Comparison of ENCODE assay signal across 10 mouse cellular contexts in genomic region chr12:79627351-79628120, GRCm38 (mm10).
DNase-seq lines count a peak whose midpoint lies in the region; ATAC-seq and TF ChIP-seq lines count a peak whose summit lies in the region.
"Had no signal": no experiment of that assay in that cellular context is flagged by ENCODE, and none has a peak within 500 bp of the region (broad histone marks: within the 10 kb centered on the region; RNA-seq: fewer than 3 reads in every experiment).

No protein-coding gene starts in this region.

- no peak overlapping the region for H3K4me2 ChIP-seq in heart, embryonic 15.5 days
- no peak overlapping the region for H3K4me2 ChIP-seq in midbrain, embryonic 14.5 days (ENCODE audit: low read length)
- H3K4me2 ChIP-seq in midbrain, embryonic 15.5 days: no peak overlapping the region
- H3K4me2 ChIP-seq in stomach, postnatal 0 days (replicated peaks; ENCODE audit: low read depth): no peak overlapping the region
- H3K4me2 ChIP-seq: lung, embryonic 15.5 days had no signal

- no peak for TF ChIP-seq POLR2A in heart, adult 2 months (IDR thresholded peaks at IDR 0.05; ENCODE audit: insufficient read depth, low read depth, low read length)

- H3K4me1 ChIP-seq in heart, embryonic 15.5 days (replicated peaks): peaks cover 9% of the 10 kb centered on the region
- H3K4me1 ChIP-seq in heart, adult 2 months (ENCODE audit: control insufficient read depth, insufficient read depth, low read length): peaks cover 11% of the 10 kb centered on the region
- H3K4me1 ChIP-seq in midbrain, embryonic 14.5 days (ENCODE audit: control insufficient read depth, insufficient read depth, low read length): peaks cover 15% of the 10 kb centered on the region
- H3K4me1 ChIP-seq in midbrain, embryonic 15.5 days: peaks cover 15% of the 10 kb centered on the region
- peaks cover 21% of the 10 kb centered on the region for H3K4me1 ChIP-seq in limb, embryonic 10.5 days
- 0 out of 2 replicates have a peak, but pooled peaks cover 2% of the 10 kb centered on the region for H3K4me1 ChIP-seq in stomach, postnatal 0 days (replicated peaks; ENCODE audit: control insufficient read depth, insufficient read depth)

- DNase-seq in heart, adult 2 months: no peak
- peak; percentile 23 for DNase-seq in midbrain, embryonic 14.5 days
- DNase-seq in limb, embryonic 10.5 days (ENCODE audit: low spot score): no peak
- no peak for DNase-seq in stomach, postnatal 0 days (ENCODE audit: low spot score)
- no peak for DNase-seq in ovary, postnatal 14 days (ENCODE audit: low spot score)
- DNase-seq in left cerebral cortex, adult 11 months (ENCODE audit: low spot score): no peak
- DNase-seq: cerebellum, adult 2 months had no signal

- no peak for ATAC-seq in heart, embryonic 15.5 days (replicated peaks; ENCODE audit: insufficient number of reproducible peaks, insufficient read depth, low FRiP score, low read depth)
- no peak for ATAC-seq in midbrain, embryonic 14.5 days (ENCODE audit: low FRiP score, low TSS enrichment)
- ATAC-seq in midbrain, embryonic 15.5 days (replicated peaks): no peak
- no peak for ATAC-seq in stomach, postnatal 0 days (ENCODE audit: low FRiP score, low TSS enrichment)

- H3K79me2 ChIP-seq in heart, adult 2 months (replicated peaks; ENCODE audit: control insufficient read depth, insufficient read depth, low read length): no peaks in the 10 kb centered on the region

- no peak for TF ChIP-seq CTCF in heart, adult 2 months (IDR thresholded peaks at IDR 0.05)
- TF ChIP-seq CTCF in stomach, postnatal 0 days (IDR thresholded peaks at IDR 0.05; ENCODE audit: low read depth): no peak

- peak overlapping the region; percentile 37; the same call in 1 of the 2 replicates for H3K27ac ChIP-seq in heart, embryonic 15.5 days
- no peak overlapping the region; the same call in 1 of the 2 replicates for H3K27ac ChIP-seq in heart, adult 2 months
- H3K27ac ChIP-seq in midbrain, embryonic 14.5 days (replicated peaks; ENCODE audit: low read depth, low read length): peak overlapping the region; percentile 37; the same call in 1 of the 2 replicates
- H3K27ac ChIP-seq in midbrain, embryonic 15.5 days: no peak overlapping the region
- H3K27ac ChIP-seq in limb, embryonic 10.5 days: peak overlapping the region; percentile 72
- H3K27ac ChIP-seq in stomach, postnatal 0 days (replicated peaks): 0 out of 2 replicates have a peak overlapping the region, but pooled peaks have one; percentile 24

- TF ChIP-seq EP300 in heart, adult 2 months (IDR thresholded peaks at IDR 0.05; ENCODE audit: insufficient read depth, low read depth, low read length): no peak
- no peak for TF ChIP-seq EP300 in stomach, postnatal 0 days (optimal IDR thresholded peaks at IDR 0.05)

- 62% methylated on average over 4 of the region's 4 CpGs for WGBS in heart, embryonic 15.5 days
- 67% methylated on average over 4 of the region's 4 CpGs for WGBS in heart, adult 2 months
- WGBS in midbrain, embryonic 14.5 days: 42% methylated on average over 4 of the region's 4 CpGs
- WGBS in midbrain, embryonic 15.5 days: 39% methylated on average over 4 of the region's 4 CpGs
- WGBS in limb, embryonic 10.5 days: 69% methylated on average over 4 of the region's 4 CpGs
- WGBS in stomach, postnatal 0 days: 68% methylated on average over 4 of the region's 4 CpGs

- H3K36me3 ChIP-seq in heart, embryonic 15.5 days: no peaks in the 10 kb centered on the region
- peaks cover 9% of the 10 kb centered on the region for H3K36me3 ChIP-seq in heart, adult 2 months (ENCODE audit: control insufficient read depth, insufficient read depth, low read length)
- H3K36me3 ChIP-seq in midbrain, embryonic 14.5 days (ENCODE audit: control insufficient read depth, insufficient read depth, low read length): no peaks in the 10 kb centered on the region
- no peaks in the 10 kb centered on the region for H3K36me3 ChIP-seq in midbrain, embryonic 15.5 days (replicated peaks)
- no peaks in the 10 kb centered on the region for H3K36me3 ChIP-seq in limb, embryonic 10.5 days
- no peaks in the 10 kb centered on the region for H3K36me3 ChIP-seq in stomach, postnatal 0 days (ENCODE audit: control insufficient read depth, insufficient read depth, low read length)
- H3K36me3 ChIP-seq: lung, embryonic 15.5 days had no signal

- no peak overlapping the region for H3K9ac ChIP-seq in heart, embryonic 15.5 days
- H3K9ac ChIP-seq in heart, adult 2 months (ENCODE audit: low read depth, low read length): no peak overlapping the region
- H3K9ac ChIP-seq in midbrain, embryonic 14.5 days (replicated peaks; ENCODE audit: low read length): no peak overlapping the region
- no peak overlapping the region for H3K9ac ChIP-seq in midbrain, embryonic 15.5 days
- H3K9ac ChIP-seq in stomach, postnatal 0 days (ENCODE audit: low read length): no peak overlapping the region
- H3K9ac ChIP-seq: lung, embryonic 15.5 days had no signal

- no peaks in the 10 kb centered on the region for H3K27me3 ChIP-seq in heart, embryonic 15.5 days
- no peaks in the 10 kb centered on the region for H3K27me3 ChIP-seq in heart, adult 2 months (ENCODE audit: control insufficient read depth, insufficient read depth, low read length)
- no peaks in the 10 kb centered on the region for H3K27me3 ChIP-seq in midbrain, embryonic 14.5 days (ENCODE audit: control insufficient read depth, insufficient read depth, low read length)
- no peaks in the 10 kb centered on the region for H3K27me3 ChIP-seq in midbrain, embryonic 15.5 days (replicated peaks)
- H3K27me3 ChIP-seq in limb, embryonic 10.5 days (ENCODE audit: low read depth, poor library complexity, severe bottlenecking): no peaks in the 10 kb centered on the region
- no peaks in the 10 kb centered on the region for H3K27me3 ChIP-seq in stomach, postnatal 0 days (ENCODE audit: control insufficient read depth, insufficient read depth, low read length)
- H3K27me3 ChIP-seq: lung, embryonic 15.5 days had no signal

- intact Hi-C loops in heart, adult 2 months (cut with DNase I): no loop called here

- H3K9me3 ChIP-seq in heart, embryonic 15.5 days (replicated peaks): no peaks in the 10 kb centered on the region
- no peaks in the 10 kb centered on the region for H3K9me3 ChIP-seq in midbrain, embryonic 14.5 days (ENCODE audit: control insufficient read depth, low read length)
- no peaks in the 10 kb centered on the region for H3K9me3 ChIP-seq in midbrain, embryonic 15.5 days
- no peaks in the 10 kb centered on the region for H3K9me3 ChIP-seq in limb, embryonic 10.5 days (replicated peaks)
- no peaks in the 10 kb centered on the region for H3K9me3 ChIP-seq in stomach, postnatal 0 days (ENCODE audit: control insufficient read depth, low read length)
- H3K9me3 ChIP-seq: lung, embryonic 15.5 days had no signal

- H3K4me3 ChIP-seq in heart, embryonic 15.5 days: no peak overlapping the region
- H3K4me3 ChIP-seq in heart, adult 2 months: no peak overlapping the region
- H3K4me3 ChIP-seq in midbrain, embryonic 14.5 days (replicated peaks; ENCODE audit: low read depth, low read length): no peak overlapping the region
- H3K4me3 ChIP-seq in midbrain, embryonic 15.5 days: no peak overlapping the region
- H3K4me3 ChIP-seq in limb, embryonic 10.5 days: no peak overlapping the region
- H3K4me3 ChIP-seq in stomach, postnatal 0 days (ENCODE audit: low read depth, low read length): no peak overlapping the region
- H3K4me3 ChIP-seq: lung, embryonic 15.5 days had no signal

Comparison
In these comparisons a context has a peak if more than half of its experiments do, and no peak if none do; other contexts are left out.
1. H3K27ac ChIP-seq: peak in heart, embryonic 15.5 days (single experiment), midbrain, embryonic 14.5 days (single experiment), limb, embryonic 10.5 days (single experiment) and stomach, postnatal 0 days (single experiment); none in heart, adult 2 months (single experiment) and midbrain, embryonic 15.5 days (single experiment).